Mouse (Mus musculus) liver, adult 2 months (tissue): Measurements from ENCODE around the gene Fosl1. TPM values are rescaled to one million over a fixed set of nuclear protein-coding genes. Genes with fewer than 3 reads are reported as not detected.

Experiments used
- DNase-seq: peaks from one replicate; pipeline ENCODE4 v3.0.0-alpha.2; 2011; ENCODE audit warnings: low read depth, low spot score; ENCODE audit errors: extremely low read depth
- H3K27ac ChIP-seq: fragments of 200-500 bp; replicated peaks from 2 replicates; pipeline ENCODE4 v1.5.1; 2012; ENCODE audit warnings: low read depth, mild to moderate bottlenecking, control low read depth, inconsistent platforms, low read length; ENCODE audit not compliant: insufficient read depth
- H3K27me3 ChIP-seq: fragments of 200-500 bp; 2 replicates; pipeline ENCODE4 v1.6.1; 2012; ENCODE audit warnings: mild to moderate bottlenecking, moderate library complexity, low read length, inconsistent platforms; ENCODE audit not compliant: control insufficient read depth, insufficient read depth
- H3K36me3 ChIP-seq: fragments of 200-500 bp; 2 replicates; pipeline ENCODE4 v1.6.1; 2012; ENCODE audit warnings: low read length, inconsistent platforms; ENCODE audit not compliant: control insufficient read depth, insufficient read depth
- H3K4me1 ChIP-seq: fragments of 200-500 bp; 2 replicates; pipeline ENCODE4 v1.6.1; 2011; ENCODE audit warnings: low read length; ENCODE audit not compliant: control insufficient read depth, insufficient read depth
- H3K4me3 ChIP-seq: fragments of 200-500 bp; 2 replicates; pipeline ENCODE4 v1.5.1; 2011; ENCODE audit warnings: low read depth, mild to moderate bottlenecking, control low read depth, low read length, moderate library complexity; ENCODE audit not compliant: insufficient read depth
- H3K79me2 ChIP-seq: fragments of 200-500 bp; 2 replicates; pipeline ENCODE4 v1.6.1; 2012; ENCODE audit warnings: inconsistent platforms, mild to moderate bottlenecking, low read length, moderate library complexity; ENCODE audit not compliant: control insufficient read depth, insufficient read depth
- H3K9ac ChIP-seq: fragments of 200-500 bp; 2 replicates; pipeline ENCODE4 v1.6.1; 2012; ENCODE audit warnings: low read depth, mild to moderate bottlenecking, control low read depth, inconsistent platforms, low read length
- CTCF ChIP-seq: fragments of 200-500 bp; IDR thresholded peaks from 2 replicates; pipeline ENCODE4 v1.5.1; 2011; ENCODE audit warnings: low read depth, low read length, control low read depth
- POLR2A ChIP-seq: fragments of 200-500 bp; IDR thresholded peaks from 2 replicates; pipeline ENCODE4 v1.6.1; 2011; ENCODE audit warnings: low read length, control low read depth; ENCODE audit not compliant: insufficient read depth; ENCODE audit errors: extremely low read depth
- WGBS: fragments of 180-500 bp; shearing (Covaris S2); methylation state at CpG from one replicate; pipeline ENCODE4 v1.1.7; 2018; 5-methylcytosine and 5-hydroxymethylcytosine counted together
- polyA plus RNA-seq: library from polyadenylated mRNA; depleted of rRNA; stranded (reverse); fragments of >200 nt; gene quantifications from 2 replicates; pipeline ENCODE4 v1.2.3, GENCODE M21; 2012
- total RNA-seq: library from RNA; depleted of rRNA; stranded (reverse); fragments of >200 nt; gene quantifications from 2 replicates; pipeline ENCODE4 v1.2.3, GENCODE M21; 2014

Fosl1 gene
- total and polyA plus RNA-seq, 2 experiments = not detected

DNA sequence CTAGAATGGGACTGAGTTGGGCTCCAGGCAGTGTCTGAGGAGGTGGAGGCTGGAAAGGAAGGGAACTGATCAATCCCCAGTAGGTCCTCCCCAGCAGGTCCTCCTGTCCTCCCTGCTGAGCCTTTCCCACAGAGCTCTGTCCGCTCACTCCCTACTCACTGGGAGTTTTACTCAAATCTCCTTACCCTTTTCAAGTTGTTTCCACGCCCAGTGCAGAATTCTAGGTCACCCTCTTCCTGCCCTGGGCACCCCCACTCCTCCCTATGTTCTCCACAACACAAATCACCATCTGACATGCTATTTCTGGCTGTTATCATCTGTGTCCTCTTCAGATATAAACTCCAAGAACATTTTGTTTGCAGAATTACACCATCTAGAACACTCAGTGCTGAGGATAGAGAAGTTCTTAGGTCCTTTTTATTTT is 32.8 kb upstream of the Fosl1 start:
- Histone ChIP-seq H3K4me3 (no peak overlapping the region), H3K4me1 (peaks cover 5% of the 10 kb centered on the region; the same call in 1 of the 2 replicates), H3K27ac (peak overlapping the region; percentile 54), H3K36me3 (peaks cover 26% of the 10 kb centered on the region), H3K9ac (no peak overlapping the region), H3K27me3 (no peaks in the 10 kb centered on the region), H3K79me2 (no peaks in the 10 kb centered on the region)
- DNase-seq = peak; percentile 43
- TF ChIP-seq POLR2A = no peak
- TF ChIP-seq CTCF = no peak
- 72% methylated on average over 2 of the region's 2 CpGs for WGBS

DNA sequence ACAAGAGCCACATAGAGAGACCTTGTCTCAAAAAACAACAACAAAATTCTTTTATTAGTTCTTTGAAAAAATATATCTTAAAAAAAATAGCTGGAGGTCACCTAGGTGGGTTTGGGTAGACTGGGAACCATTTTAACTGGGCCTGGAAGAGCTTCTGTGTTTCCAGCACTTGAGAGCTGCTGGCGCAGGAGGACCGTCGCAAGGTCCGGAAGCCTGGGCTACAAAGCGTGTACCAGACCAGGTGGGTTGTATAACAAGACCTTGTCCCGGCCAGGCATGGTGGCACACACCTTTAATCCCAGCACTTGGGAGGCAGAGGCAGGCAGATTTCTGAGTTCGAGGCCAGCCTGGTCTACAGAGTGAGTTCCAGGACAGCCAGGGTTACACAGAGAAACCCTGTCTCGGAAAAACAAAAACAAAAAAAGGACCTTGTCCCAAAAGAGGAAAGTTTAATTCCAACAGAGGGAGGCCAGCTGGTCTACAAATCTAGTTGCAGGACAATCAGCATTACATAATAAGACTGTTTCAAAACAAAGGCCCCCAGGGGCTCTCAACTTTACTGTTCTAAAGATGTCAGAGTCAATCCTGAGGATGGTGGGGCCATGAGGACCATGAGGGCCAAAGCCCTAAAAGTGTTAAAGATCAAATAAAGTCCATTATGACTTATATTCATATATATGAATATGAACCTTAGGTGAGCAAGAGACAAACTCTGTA is 28.4 kb upstream of the Fosl1 start:
- peaks cover 8% of the 10 kb centered on the region; the same call in 1 of the 2 replicates for H3K4me1 ChIP-seq
- no peaks in the 10 kb centered on the region for H3K79me2 ChIP-seq
- DNase-seq = no peak
- 94% methylated on average over 8 of the region's 8 CpGs for WGBS
- H3K9ac ChIP-seq = no peak overlapping the region
- peaks cover 31% of the 10 kb centered on the region for H3K36me3 ChIP-seq
- H3K4me3 ChIP-seq = no peak overlapping the region
- TF ChIP-seq POLR2A (no peak), CTCF (no peak)
- H3K27me3 ChIP-seq = no peaks in the 10 kb centered on the region
- no peak overlapping the region for H3K27ac ChIP-seq

DNA sequence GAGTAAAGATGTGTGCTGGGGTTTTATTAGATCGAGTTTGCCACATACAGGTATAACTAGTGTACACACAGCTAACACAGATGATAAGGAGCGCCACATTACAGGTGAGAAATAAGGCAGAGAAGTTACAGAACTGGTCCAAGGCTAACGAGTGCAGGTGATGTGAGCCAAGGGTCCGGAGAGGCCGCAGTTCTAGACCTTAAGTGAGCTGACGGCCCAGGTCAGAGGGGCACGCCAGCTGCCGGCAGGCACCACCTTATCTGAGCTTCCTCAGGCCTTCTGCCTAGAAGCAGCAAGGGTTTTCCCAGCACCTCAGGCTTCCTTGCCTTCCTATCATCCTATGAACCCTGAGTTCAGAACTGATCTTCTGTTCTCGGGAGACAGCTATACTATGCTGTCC is 27.7 kb upstream of the Fosl1 start:
- no peak for TF ChIP-seq POLR2A
- no peak for TF ChIP-seq CTCF
- peaks cover 8% of the 10 kb centered on the region; the same call in 1 of the 2 replicates for H3K4me1 ChIP-seq
- 93% methylated on average over 9 of the region's 9 CpGs for WGBS
- H3K27ac ChIP-seq = no peak overlapping the region
- no peaks in the 10 kb centered on the region for H3K27me3 ChIP-seq
- H3K36me3 ChIP-seq = peaks cover 31% of the 10 kb centered on the region
- H3K4me3 ChIP-seq = no peak overlapping the region
- H3K9ac ChIP-seq = no peak overlapping the region
- H3K79me2 ChIP-seq = no peaks in the 10 kb centered on the region
- no peak for DNase-seq

DNA sequence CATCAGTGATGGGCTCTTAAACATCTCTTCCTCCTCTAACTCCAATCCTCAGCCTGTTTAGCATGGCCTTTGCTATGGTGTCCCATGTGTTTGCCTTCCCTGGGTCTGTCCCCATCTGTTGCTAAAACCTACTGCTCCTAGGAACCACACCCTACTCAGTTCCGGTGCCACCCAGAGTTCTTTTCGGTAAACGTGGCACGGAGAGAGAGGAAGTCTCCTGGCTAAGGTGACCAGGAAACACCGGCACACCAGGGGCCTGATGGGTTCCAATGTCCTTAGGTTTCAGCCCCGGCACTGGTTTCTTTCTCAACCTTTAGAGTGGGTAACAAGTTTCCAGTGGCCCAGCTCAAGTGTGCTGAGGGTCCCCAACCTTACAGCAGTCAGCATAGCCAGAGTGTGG is 26.8 kb upstream of the Fosl1 start:
- no peak for TF ChIP-seq CTCF
- no peak overlapping the region for H3K4me3 ChIP-seq
- H3K79me2 ChIP-seq = peaks cover 5% of the 10 kb centered on the region; the same call in 1 of the 2 replicates
- H3K9ac ChIP-seq = no peak overlapping the region
- peaks cover 4% of the 10 kb centered on the region; the same call in 1 of the 2 replicates for H3K4me1 ChIP-seq
- no peaks in the 10 kb centered on the region for H3K27me3 ChIP-seq
- H3K36me3 ChIP-seq = peaks cover 31% of the 10 kb centered on the region
- H3K27ac ChIP-seq = no peak overlapping the region
- WGBS = 83% methylated on average over 6 of the region's 6 CpGs
- DNase-seq = no peak

DNA sequence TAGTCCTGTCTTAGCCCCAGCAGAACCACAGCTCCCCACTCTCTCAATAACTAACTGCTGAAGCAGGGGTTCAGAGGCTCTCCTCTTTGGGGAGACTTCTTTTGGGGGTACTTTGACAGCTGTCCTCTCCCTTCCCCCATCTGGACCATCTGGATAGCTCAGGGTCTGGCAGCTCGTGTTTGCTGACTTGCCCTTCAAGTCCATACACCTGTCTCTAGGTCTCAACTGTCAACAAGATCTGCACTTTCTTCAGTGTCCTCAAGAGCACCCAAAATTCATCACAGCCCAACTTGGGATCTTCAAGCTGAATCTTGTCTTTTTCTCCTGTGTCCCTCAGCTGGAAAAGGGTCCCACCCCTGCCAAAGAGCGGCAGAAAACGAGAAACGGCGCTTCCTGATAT is 25.6 kb upstream of the Fosl1 start:
- H3K9ac ChIP-seq = no peak overlapping the region
- no peak overlapping the region for H3K27ac ChIP-seq
- no peak for TF ChIP-seq POLR2A
- no peak overlapping the region for H3K4me3 ChIP-seq
- H3K36me3 ChIP-seq = peaks cover 25% of the 10 kb centered on the region
- H3K27me3 ChIP-seq = no peaks in the 10 kb centered on the region
- peaks cover 14% of the 10 kb centered on the region; the same call in 1 of the 2 replicates for H3K79me2 ChIP-seq
- H3K4me1 ChIP-seq = peaks cover 14% of the 10 kb centered on the region
- no peak for DNase-seq
- WGBS = 85% methylated on average over 5 of the region's 5 CpGs

DNA sequence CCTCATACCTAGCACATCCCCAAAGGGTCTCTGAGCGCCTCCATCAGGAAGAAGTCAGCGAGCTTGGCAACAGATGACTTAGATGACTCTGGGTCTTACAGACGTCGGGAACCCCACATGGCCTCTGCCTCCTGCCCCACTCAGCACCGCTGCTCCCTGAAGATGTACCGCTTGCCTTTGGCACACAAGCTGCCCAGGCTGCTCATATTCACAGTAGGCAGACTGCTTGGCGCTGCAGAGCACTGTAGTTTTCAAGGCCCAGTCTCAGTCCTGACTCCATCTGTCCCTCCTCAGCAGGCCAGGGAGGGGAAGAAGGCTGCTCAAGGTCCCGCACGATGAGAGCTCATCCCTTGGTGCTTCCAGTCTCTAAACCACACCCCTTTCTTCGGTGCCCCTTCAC is 25.1 kb upstream of the Fosl1 start:
- Histone ChIP-seq H3K27me3 (no peaks in the 10 kb centered on the region), H3K79me2 (peaks cover 14% of the 10 kb centered on the region; the same call in 1 of the 2 replicates), H3K27ac (no peak overlapping the region), H3K4me1 (peaks cover 14% of the 10 kb centered on the region), H3K4me3 (no peak overlapping the region), H3K9ac (no peak overlapping the region), H3K36me3 (peaks cover 20% of the 10 kb centered on the region)
- 90% methylated on average over 10 of the region's 10 CpGs for WGBS
- TF ChIP-seq POLR2A = no peak
- no peak for TF ChIP-seq CTCF
- no peak for DNase-seq
